Mouse (Mus musculus): ENCODE measurements around the gene Arrb1. TPM values are rescaled to one million over a fixed set of nuclear protein-coding genes. Genes with fewer than 3 reads are reported as not detected.

The Arrb1 gene
- polyA plus RNA-seq (2012; rRNA removed; ENCODE audit: low replicate concordance): 52.1 and 56.6 TPM in 2 replicates

DNA sequence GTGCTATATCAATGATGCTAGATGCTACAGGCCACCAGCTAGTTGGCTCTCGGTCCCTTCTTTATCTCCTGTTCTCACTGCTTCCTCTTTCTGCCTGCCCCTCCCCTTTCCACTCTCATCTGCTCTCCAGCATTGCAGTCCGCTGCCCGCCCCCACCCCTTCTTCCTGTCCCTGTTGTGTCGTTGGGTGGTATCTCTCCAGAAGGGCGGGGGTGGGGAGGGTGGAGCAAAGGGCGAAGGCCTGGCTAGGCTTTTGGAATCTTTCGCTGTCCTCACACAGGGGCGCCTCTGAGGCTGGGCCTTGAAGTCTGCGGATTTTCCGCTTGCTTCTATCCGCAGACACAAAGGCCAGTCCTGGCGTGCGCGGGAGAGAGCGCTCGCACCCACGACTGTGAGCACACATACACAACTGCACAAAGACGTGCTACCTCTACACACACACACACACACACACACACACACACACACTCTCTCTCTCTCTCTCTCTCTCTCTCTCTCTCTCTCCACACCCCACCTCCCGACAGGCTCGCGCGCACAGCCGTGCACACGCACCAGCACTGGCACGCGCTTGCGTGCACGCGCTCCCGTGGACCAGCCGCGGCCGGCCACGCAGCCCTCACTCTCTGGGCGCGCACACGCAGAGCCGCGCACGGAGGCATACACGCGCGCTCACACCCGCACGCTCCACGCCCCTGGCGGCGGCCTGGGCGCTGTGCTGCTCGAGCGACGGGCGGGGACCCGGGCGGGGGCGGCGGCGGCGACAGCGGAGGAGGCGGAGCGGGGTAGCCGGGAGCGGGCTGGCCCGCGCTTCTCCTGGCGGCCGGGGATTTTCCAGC lies at the start of gene Arrb1:
TSS of gene Arrb1 (plus strand) at position 566 of the 835 bp plus-strand sequence.

DNA sequence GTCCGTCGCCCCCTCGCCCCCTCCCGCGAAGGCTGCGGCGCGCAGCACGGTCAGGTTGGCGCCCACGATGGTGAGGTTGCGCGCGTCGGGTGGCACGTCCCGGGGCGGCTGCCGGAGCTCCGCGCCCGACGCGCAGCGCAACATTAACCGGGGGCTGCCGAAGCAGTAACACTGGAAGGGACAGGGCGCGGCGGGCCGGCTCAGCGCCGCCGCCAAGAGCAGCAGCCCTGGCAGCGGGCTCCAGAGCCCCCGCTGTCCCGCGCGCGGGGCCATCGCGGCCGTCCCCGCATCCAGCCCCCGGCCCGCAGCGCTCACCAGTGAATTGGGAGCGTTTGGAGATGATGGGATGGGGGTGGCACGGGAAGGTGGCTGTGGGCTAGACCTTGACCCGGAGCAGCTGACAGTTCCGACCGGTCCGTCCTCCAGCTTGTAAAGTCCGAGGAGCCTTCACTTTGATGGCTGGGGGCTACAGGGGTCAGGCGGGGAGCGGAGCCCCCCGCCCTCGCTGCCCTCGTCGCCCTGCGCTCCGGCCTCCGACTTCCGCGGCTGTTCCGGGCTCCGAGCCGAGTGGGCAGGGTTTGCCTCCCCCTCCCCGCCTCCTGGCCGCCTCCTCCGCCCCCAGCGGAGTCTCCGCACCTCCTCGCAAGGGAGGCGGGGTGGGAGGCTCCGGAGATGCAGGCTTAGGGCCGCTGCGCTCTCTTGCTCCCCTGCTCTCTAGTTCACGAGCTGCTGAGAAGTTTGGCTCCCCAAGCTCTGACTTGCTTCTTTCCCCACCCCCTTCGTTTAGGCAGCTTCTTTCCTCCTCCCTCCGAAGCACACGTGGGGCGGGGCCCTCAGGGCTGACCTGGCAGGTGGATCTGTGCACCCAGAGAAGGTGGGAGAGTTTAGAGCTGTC lies 91.4 kb downstream of the Arrb1 start, which contains the start of gene Tpbgl:
TSS of gene Tpbgl (minus strand) at position 728 of the 895 bp plus-strand sequence.

Other genes starting within 250 kb of the Arrb1 start
- gene Serpinh1, start 182.2 kb upstream of the Arrb1 start, polyA plus RNA-seq (2012; rRNA removed; ENCODE audit: low replicate concordance): 471 and 781 TPM in 2 replicates
- 17.7 and 28.7 TPM in 2 replicates for gene Gdpd5, start 154.1 kb upstream of the Arrb1 start, polyA plus RNA-seq (2012; rRNA removed; ENCODE audit: low replicate concordance)
- gene Klhl35, start 69.5 kb upstream of the Arrb1 start, polyA plus RNA-seq (2012; rRNA removed; ENCODE audit: low replicate concordance): 0.60 and 1.8 TPM in 2 replicates
- 244 and 316 TPM in 2 replicates for gene Rps3, start 51.7 kb upstream of the Arrb1 start, polyA plus RNA-seq (2012; rRNA removed; ENCODE audit: low replicate concordance)
- gene Tpbgl, start 91.6 kb downstream of the Arrb1 start, polyA plus RNA-seq (2012; rRNA removed; ENCODE audit: low replicate concordance): 12.1 and 26.1 TPM in 2 replicates
- 56.5 and 61.9 TPM in 2 replicates for gene Slco2b1, start 175.9 kb downstream of the Arrb1 start, polyA plus RNA-seq (2012; rRNA removed; ENCODE audit: low replicate concordance)
- gene Olfr520, start 194.8 kb downstream of the Arrb1 start, polyA plus RNA-seq (2012; rRNA removed; ENCODE audit: low replicate concordance): 0.24 and 0.33 TPM in 2 replicates
- not detected in 2 replicates for gene Olfr521, start 228.0 kb downstream of the Arrb1 start, polyA plus RNA-seq (2012; rRNA removed; ENCODE audit: low replicate concordance)

Data from mammary gland, adult 2 months (tissue).